Mouse (Mus musculus) WW6 (cell line): ENCODE results near the gene Ccdc62.

Experiments used
- DNase-seq: peaks from one replicate; pipeline ENCODE4 v3.0.0-alpha.2; 2013; ENCODE audit warnings: low read depth, low spot score

Ccdc62 gene

GRCm38 (mm10) chr5:123930508-123930989 lies at the start of gene Ccdc62:
Gene Ccdc62 (plus strand): TSS chr5:123930679.
- DNase-seq: peak; percentile 91

GRCm38 (mm10) chr5:123880778-123881177 lies 49.7 kb upstream of the Ccdc62 start:
- DNase-seq: no peak

- no peak for DNase-seq
Observed at GRCm38 (mm10) chr5:123883891-123884290, 46.6 kb upstream of the Ccdc62 start.

- DNase-seq: no peak
Observed at GRCm38 (mm10) chr5:123884332-123884731, 46.1 kb upstream of the Ccdc62 start.

- DNase-seq: no peak
Observed at GRCm38 (mm10) chr5:123886365-123886764, 44.1 kb upstream of the Ccdc62 start.

- DNase-seq: no peak
Observed at GRCm38 (mm10) chr5:123890312-123890711, 40.2 kb upstream of the Ccdc62 start.

- DNase-seq: no peak
Observed at GRCm38 (mm10) chr5:123890987-123891386, 39.5 kb upstream of the Ccdc62 start.

- DNase-seq: no peak
Observed at GRCm38 (mm10) chr5:123891669-123892068, 38.8 kb upstream of the Ccdc62 start.

- no peak for DNase-seq
Observed at GRCm38 (mm10) chr5:123893520-123893919, 37.0 kb upstream of the Ccdc62 start.

- no peak for DNase-seq
Observed at GRCm38 (mm10) chr5:123896395-123896794, 34.1 kb upstream of the Ccdc62 start.

- DNase-seq: no peak
Observed at GRCm38 (mm10) chr5:123897352-123897751, 33.1 kb upstream of the Ccdc62 start.

- DNase-seq: peak; percentile 20
Observed at GRCm38 (mm10) chr5:123904059-123904672, 26.3 kb upstream of the Ccdc62 start.

GRCm38 (mm10) chr5:123906146-123906975 lies 24.1 kb upstream of the Ccdc62 start:
- DNase-seq: no peak

- DNase-seq: peak; percentile 90
Observed at GRCm38 (mm10) chr5:123906976-123907630, 23.4 kb upstream of the Ccdc62 start, which contains the start of gene Denr. Gene Denr (plus strand): TSS chr5:123907175.

GRCm38 (mm10) chr5:123907631-123907977 lies 22.9 kb upstream of the Ccdc62 start:
- no peak for DNase-seq

GRCm38 (mm10) chr5:123914852-123915251 lies 15.6 kb upstream of the Ccdc62 start:
- DNase-seq: no peak

GRCm38 (mm10) chr5:123922112-123922511 lies 8.4 kb upstream of the Ccdc62 start:
- no peak for DNase-seq

- no peak for DNase-seq
Observed at GRCm38 (mm10) chr5:123927118-123927517, 3.4 kb upstream of the Ccdc62 start, which contains the start of gene Gm43518. Gene Gm43518 (plus strand): TSS chr5:123927418.

GRCm38 (mm10) chr5:123931131-123931530 lies 652 bp downstream of the Ccdc62 start:
- no peak for DNase-seq

GRCm38 (mm10) chr5:123932927-123933326 lies 2.4 kb downstream of the Ccdc62 start:
- DNase-seq: no peak

GRCm38 (mm10) chr5:123933556-123933955 lies 3.1 kb downstream of the Ccdc62 start:
- no peak for DNase-seq

- peak; percentile 49 for DNase-seq
Observed at GRCm38 (mm10) chr5:123933957-123934591, 3.6 kb downstream of the Ccdc62 start.
